Mouse (Mus musculus) neutrophil, adult 65 days (primary cell): ENCODE data around the gene Gdpgp1. TPM values are rescaled to one million over a fixed set of nuclear protein-coding genes. Genes with fewer than 3 reads are reported as not detected.

ENCODE experiments used
- total RNA-seq: library from RNA; stranded (reverse); gene quantifications from 2 replicates; pipeline ENCODE4 v1.2.4, GENCODE M21; 2023

Gene Gdpgp1
- total RNA-seq, result 1.3 TPM in 2 replicates

DNA sequence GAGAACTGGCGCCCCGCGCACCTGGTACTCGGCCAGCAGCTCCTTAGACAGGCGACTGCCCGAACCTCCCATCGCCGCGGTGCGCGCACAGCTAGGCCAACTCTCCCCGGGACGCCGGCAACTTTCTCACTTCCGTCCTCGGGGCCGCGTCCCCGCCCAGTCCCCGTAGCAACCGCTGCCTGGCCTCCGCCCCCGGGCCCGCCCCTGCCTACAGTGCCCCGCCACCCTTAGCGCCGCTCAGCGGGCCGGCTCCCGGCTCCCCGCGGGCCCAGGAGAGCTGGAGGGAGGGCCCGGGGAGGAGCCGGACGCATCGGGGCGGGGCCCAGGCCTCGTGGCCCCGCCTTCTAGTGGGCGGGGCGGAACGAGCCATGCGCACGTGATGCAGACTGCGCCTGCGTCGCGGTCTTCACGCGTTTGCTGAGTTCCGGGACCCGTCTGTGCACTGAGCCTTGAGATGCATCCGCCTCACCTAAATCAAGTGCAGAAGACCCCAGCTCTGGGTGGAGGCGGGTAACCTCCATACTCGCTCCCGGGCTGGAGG lies at the start of gene Gdpgp1, which contains the start of gene Cib1:
Gdpgp1 (plus strand) TSS at position 377 of the 541 bp plus-strand sequence.
Cib1 (minus strand) TSS at position 325 of the 541 bp plus-strand sequence.

GRCm38 (mm10) chr7:80186531-80187296 lies 46.0 kb upstream of the Gdpgp1 start, which contains the start of gene Sema4b:
TSS of gene Sema4b (plus strand) at chr7:80186841.

DNA sequence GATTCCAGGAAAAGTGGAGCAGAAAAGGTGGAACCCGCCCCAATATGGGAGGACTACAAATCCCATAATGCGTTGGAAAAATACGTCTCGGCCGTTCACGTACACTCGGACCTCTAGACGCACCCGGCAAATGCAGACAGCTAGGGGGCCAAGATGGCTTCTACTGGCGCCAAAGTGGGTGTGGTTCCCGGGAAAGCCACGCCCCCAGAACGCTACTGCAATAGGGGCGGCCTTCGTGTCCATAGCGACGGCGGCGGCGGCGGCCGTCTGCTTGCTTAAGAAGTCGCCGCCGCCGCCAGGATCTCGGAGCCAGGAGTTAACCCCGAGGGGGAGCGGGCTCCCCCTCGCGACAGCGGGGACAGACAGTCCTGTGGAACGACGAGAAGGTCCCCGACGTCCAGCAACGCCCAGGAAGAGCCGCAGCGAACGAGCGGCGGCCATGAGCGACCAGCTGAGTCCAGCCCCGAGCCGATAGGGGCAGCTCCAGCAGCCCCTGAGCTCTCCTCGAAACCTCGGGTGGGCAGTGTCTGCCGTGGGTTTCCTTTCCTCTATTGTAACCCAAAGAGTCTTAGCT lies 13.6 kb downstream of the Gdpgp1 start, which contains the start of gene Ttll13:
Ttll13 (plus strand) TSS at position 229 of the 574 bp plus-strand sequence.

DNA sequence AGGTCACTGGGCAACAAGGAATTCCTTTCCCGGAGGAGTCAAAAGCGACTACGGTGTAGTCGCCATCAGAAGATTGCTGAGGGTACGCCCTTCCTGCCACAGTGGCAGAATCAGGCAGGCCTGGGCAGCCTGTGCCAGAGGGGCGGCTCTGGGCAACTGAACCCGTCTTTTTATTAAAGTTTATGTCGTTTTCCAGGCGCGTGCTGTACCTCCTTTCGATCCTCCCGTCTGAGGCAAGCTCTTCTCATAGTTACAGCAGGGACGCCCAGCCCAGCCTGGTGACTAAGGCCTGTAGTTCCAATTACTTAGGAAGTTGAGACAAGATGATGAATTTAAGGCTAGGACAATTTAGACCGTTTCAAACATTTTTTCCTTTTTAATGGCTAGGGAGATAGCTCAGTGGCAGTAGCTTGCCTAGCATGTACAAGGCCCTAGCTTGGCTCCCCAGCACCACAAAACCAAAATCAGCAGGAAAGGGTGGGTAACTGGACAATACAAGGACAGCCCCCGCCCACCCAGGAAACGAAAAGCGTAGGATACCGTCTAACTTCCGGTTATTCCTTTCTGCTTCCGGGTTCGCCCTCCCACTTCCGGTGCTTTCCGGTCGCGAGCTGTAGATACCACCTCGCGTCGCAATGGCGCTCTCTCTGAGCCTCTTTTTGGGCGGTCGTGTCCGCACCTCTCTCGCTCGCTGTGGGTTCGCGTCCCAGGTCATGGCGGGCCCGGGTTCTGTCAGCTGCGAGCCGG lies 28.1 kb downstream of the Gdpgp1 start, which contains the start of gene Ngrn:
Ngrn (plus strand) TSS at position 591 of the 747 bp plus-strand sequence.

GRCm38 (mm10) chr7:80268897-80269750 lies 36.5 kb downstream of the Gdpgp1 start, which contains the start of gene Vps33b:
TSS of gene Vps33b (plus strand) at chr7:80269649.

Other genes with a start within 250 kb of the Gdpgp1 start
- 103 and 115 TPM in 2 replicates for gene Zfp710, start 208.1 kb upstream of the Gdpgp1 start, total RNA-seq
- gene Idh2, start 117.5 kb upstream of the Gdpgp1 start, total RNA-seq, result 30.7 and 40.8 TPM in 2 replicates
- 26.1 and 31.5 TPM in 2 replicates for gene Sema4b, start 46.0 kb upstream of the Gdpgp1 start, total RNA-seq
- 85.6 and 88.1 TPM in 2 replicates for gene Cib1, start 52 bp upstream of the Gdpgp1 start, total RNA-seq
- 0.38 TPM in 1 of 2 replicates, not detected in the other for gene Ttll13, start 13.5 kb downstream of the Gdpgp1 start, total RNA-seq
- 11.3 and 14.8 TPM in 2 replicates for gene Ngrn, start 28.4 kb downstream of the Gdpgp1 start, total RNA-seq
- 11.5 and 15.7 TPM in 2 replicates for gene Vps33b, start 36.8 kb downstream of the Gdpgp1 start, total RNA-seq
- 75.8 and 85.9 TPM in 2 replicates for gene Prc1, start 61.6 kb downstream of the Gdpgp1 start, total RNA-seq
- gene Rccd1, start 91.6 kb downstream of the Gdpgp1 start, total RNA-seq, result 2.7 and 2.9 TPM in 2 replicates
- 73.6 and 85.6 TPM in 2 replicates for gene Unc45a, start 108.1 kb downstream of the Gdpgp1 start, total RNA-seq
- 2.9 and 8.2 TPM in 2 replicates for gene Hddc3, start 110.2 kb downstream of the Gdpgp1 start, total RNA-seq
- 25.9 and 38.5 TPM in 2 replicates for gene Man2a2, start 138.5 kb downstream of the Gdpgp1 start, total RNA-seq
- 584 and 690 TPM in 2 replicates for gene Fes, start 155.1 kb downstream of the Gdpgp1 start, total RNA-seq
- gene Furin, start 172.6 kb downstream of the Gdpgp1 start, total RNA-seq, result 208 and 299 TPM in 2 replicates